Comparison of ENCODE assay signal across 24 mouse cellular contexts in the genomic region with DNA sequence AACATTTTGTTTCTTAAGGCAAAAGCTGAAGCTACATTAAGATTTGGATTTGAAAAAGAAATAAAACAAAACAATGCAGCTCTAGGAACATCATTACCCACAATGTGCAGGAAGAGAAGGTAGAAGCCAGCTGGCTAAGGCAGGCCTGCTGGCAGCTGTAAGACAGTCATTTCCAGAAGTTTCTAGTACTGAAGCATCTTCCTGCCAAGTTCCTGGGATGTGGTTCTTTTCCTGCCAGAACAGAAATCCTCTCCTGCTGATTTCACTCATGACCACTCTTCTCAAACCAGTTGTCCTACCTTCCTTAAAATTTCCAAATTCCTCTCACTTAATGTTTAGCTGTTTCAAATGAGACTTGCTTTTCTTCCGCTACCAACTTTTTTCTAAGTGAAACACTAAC. TPM values are rescaled to one million over a fixed set of nuclear protein-coding genes. Genes with fewer than 3 reads are reported as not detected.
DNase-seq lines count a peak whose midpoint lies in the region; ATAC-seq and TF ChIP-seq lines count a peak whose summit lies in the region.
"Had no signal": no experiment of that assay in that cellular context is flagged by ENCODE, and none has a peak within 500 bp of the region (broad histone marks: within the 10 kb centered on the region; RNA-seq: fewer than 3 reads in every experiment).

No protein-coding gene starts in this region.

- H3K36me3 ChIP-seq in forebrain, postnatal 0 days (ENCODE audit: insufficient read depth), result no peaks in the 10 kb centered on the region
- H3K36me3 ChIP-seq in forebrain, embryonic 15.5 days, result no peaks in the 10 kb centered on the region
- H3K36me3 ChIP-seq in heart, embryonic 11.5 days (ENCODE audit: control insufficient read depth, insufficient read depth, low read length), result no peaks in the 10 kb centered on the region
- H3K36me3 ChIP-seq: forebrain, embryonic 12.5 days; hindbrain, embryonic 13.5 days; kidney, embryonic 15.5 days; liver, embryonic 13.5 days; midbrain, embryonic 13.5 days had no signal

- no peak for TF ChIP-seq CTCF in forebrain, postnatal 0 days (IDR thresholded peaks at IDR 0.05; ENCODE audit: low read depth)

- no peak overlapping the region for H3K9ac ChIP-seq in forebrain, postnatal 0 days
- H3K9ac ChIP-seq in forebrain, embryonic 15.5 days (replicated peaks), result no peak overlapping the region
- H3K9ac ChIP-seq in heart, embryonic 11.5 days (ENCODE audit: low read depth, low read length), result no peak overlapping the region
- H3K9ac ChIP-seq: forebrain, embryonic 12.5 days; hindbrain, embryonic 13.5 days; kidney, embryonic 15.5 days; liver, embryonic 13.5 days; midbrain, embryonic 13.5 days had no signal

- DNase-seq in forebrain, postnatal 0 days, result peak; percentile 8
- peak; percentile 8 for DNase-seq in heart, postnatal 4 days
- peak; percentile 6 for DNase-seq in Muller cell, postnatal 12 days (ENCODE audit: inconsistent ontology term)
- DNase-seq in lung, postnatal 14 days, result peak; percentile 4
- DNase-seq: adrenal gland, postnatal 25 days; cerebellum, adult 9-10 months; embryo, embryonic 11 days; liver, embryonic 13.5 days; retina, postnatal 1 day; right cerebral cortex, postnatal 4 days; thymus, postnatal 4 days had no signal

- H3K27me3 ChIP-seq in forebrain, postnatal 0 days (ENCODE audit: insufficient read depth, low read length), result no peaks in the 10 kb centered on the region
- no peaks in the 10 kb centered on the region for H3K27me3 ChIP-seq in forebrain, embryonic 15.5 days
- H3K27me3 ChIP-seq in heart, embryonic 11.5 days (ENCODE audit: control insufficient read depth, insufficient read depth, low read length), result no peaks in the 10 kb centered on the region
- H3K27me3 ChIP-seq: forebrain, embryonic 12.5 days; hindbrain, embryonic 13.5 days; kidney, embryonic 15.5 days; liver, embryonic 13.5 days; midbrain, embryonic 13.5 days had no signal

- no peak for ATAC-seq in forebrain, postnatal 0 days
- no peak for ATAC-seq in forebrain, embryonic 15.5 days (replicated peaks)
- no peak for ATAC-seq in heart, embryonic 11.5 days (replicated peaks; ENCODE audit: insufficient number of reproducible peaks, low FRiP score, low TSS enrichment)
- ATAC-seq in megakaryocyte-erythroid progenitor cell, adult 5-6 weeks (replicated peaks; ENCODE audit: low FRiP score, low TSS enrichment, poor library complexity, severe bottlenecking), result no peak
- ATAC-seq: intestine, embryonic 16.5 days; midbrain, embryonic 13.5 days had no signal

- H3K4me3 ChIP-seq in forebrain, postnatal 0 days (ENCODE audit: low read depth, low read length), result no peak overlapping the region
- no peak overlapping the region for H3K4me3 ChIP-seq in forebrain, embryonic 15.5 days
- no peak overlapping the region for H3K4me3 ChIP-seq in heart, embryonic 11.5 days (ENCODE audit: low read depth, low read length)
- H3K4me3 ChIP-seq: forebrain, embryonic 12.5 days; hindbrain, embryonic 13.5 days; kidney, embryonic 15.5 days; liver, embryonic 13.5 days; midbrain, embryonic 13.5 days had no signal

- WGBS in forebrain, postnatal 0 days, result 96% methylated on average over 1 of the region's 1 CpGs
- WGBS in forebrain, embryonic 15.5 days, result 94% methylated on average over 1 of the region's 1 CpGs
- 91% methylated on average over 1 of the region's 1 CpGs for WGBS in heart, embryonic 11.5 days (ENCODE audit: insufficient replicate concordance)

- no peaks in the 10 kb centered on the region for H3K4me1 ChIP-seq in forebrain, postnatal 0 days (ENCODE audit: insufficient read depth)
- no peaks in the 10 kb centered on the region for H3K4me1 ChIP-seq in forebrain, embryonic 15.5 days
- H3K4me1 ChIP-seq in heart, embryonic 11.5 days (ENCODE audit: control insufficient read depth, insufficient read depth, low read length), result no peaks in the 10 kb centered on the region
- H3K4me1 ChIP-seq: forebrain, embryonic 12.5 days; hindbrain, embryonic 13.5 days; kidney, embryonic 15.5 days; liver, embryonic 13.5 days; midbrain, embryonic 13.5 days had no signal

- H3K9me3 ChIP-seq in forebrain, postnatal 0 days (ENCODE audit: low read length), result no peaks in the 10 kb centered on the region
- H3K9me3 ChIP-seq in forebrain, embryonic 15.5 days, result no peaks in the 10 kb centered on the region
- no peaks in the 10 kb centered on the region for H3K9me3 ChIP-seq in heart, embryonic 11.5 days (replicated peaks; ENCODE audit: control insufficient read depth, low read length)
- H3K9me3 ChIP-seq: forebrain, embryonic 12.5 days; hindbrain, embryonic 13.5 days; kidney, embryonic 15.5 days; liver, embryonic 13.5 days; midbrain, embryonic 13.5 days had no signal

- H3K4me2 ChIP-seq in forebrain, postnatal 0 days (ENCODE audit: low read depth), result no peak overlapping the region
- no peak overlapping the region for H3K4me2 ChIP-seq in forebrain, embryonic 15.5 days (replicated peaks)
- no peak overlapping the region for H3K4me2 ChIP-seq in heart, embryonic 11.5 days
- H3K4me2 ChIP-seq: forebrain, embryonic 12.5 days; hindbrain, embryonic 13.5 days; kidney, embryonic 15.5 days; liver, embryonic 13.5 days; midbrain, embryonic 13.5 days had no signal

- H3K27ac ChIP-seq in forebrain, postnatal 0 days (ENCODE audit: low read depth, low read length), result no peak overlapping the region
- no peak overlapping the region for H3K27ac ChIP-seq in forebrain, embryonic 15.5 days (replicated peaks)
- no peak overlapping the region for H3K27ac ChIP-seq in heart, embryonic 11.5 days (ENCODE audit: low read depth, low read length)
- H3K27ac ChIP-seq: forebrain, embryonic 12.5 days; hindbrain, embryonic 13.5 days; kidney, embryonic 15.5 days; liver, embryonic 13.5 days; midbrain, embryonic 13.5 days had no signal

RNA-seq across cellular contexts. Expression of a gene that starts 14.3 kb away (rescaled TPM):
- total RNA-seq in forebrain, postnatal 0 days (2014; rRNA removed), result not detected in 2 replicates
- polyA plus RNA-seq in forebrain, postnatal 0 days (2015; fragmentation: Nextera tagmentation; extraction: Ambion mirVana), result not detected in 2 replicates
- polyA plus RNA-seq in forebrain, embryonic 15.5 days (2015; fragmentation: Nextera tagmentation; extraction: Ambion mirVana), result not detected in 2 replicates
- not detected for total RNA-seq in heart, postnatal 4 days (2021)
- polyA plus RNA-seq in heart, embryonic 11.5 days (2014; fragmentation: Nextera tagmentation; extraction: Ambion mirVana), result 0.10 TPM in 1 of 2 replicates, not detected in the other
- total RNA-seq in megakaryocyte-erythroid progenitor cell, adult 5-6 weeks (2014; fragmentation: Nextera tagmentation), result not detected in 2 replicates
- not detected in 2 replicates for total RNA-seq in megakaryocyte-erythroid progenitor cell, adult 5-6 weeks (2017)
- total RNA-seq: adrenal gland, postnatal 25 days; left cerebral cortex, postnatal 36 days; neutrophil, adult 5-6 weeks had no signal
- polyA plus RNA-seq: forebrain, embryonic 12.5 days; heart, embryonic 14.5 days; hindbrain, embryonic 13.5 days; intestine, embryonic 16.5 days; kidney, embryonic 15.5 days; large intestine, adult 2 months; liver, embryonic 13.5 days had no signal

RNA-seq across cellular contexts. Expression of a gene that starts 18.5 kb away (rescaled TPM):
- total RNA-seq in forebrain, postnatal 0 days (2014; rRNA removed), result not detected in 2 replicates
- polyA plus RNA-seq in forebrain, postnatal 0 days (2015; fragmentation: Nextera tagmentation; extraction: Ambion mirVana), result not detected in 2 replicates
- polyA plus RNA-seq in forebrain, embryonic 15.5 days (2015; fragmentation: Nextera tagmentation; extraction: Ambion mirVana), result not detected in 2 replicates
- not detected for total RNA-seq in heart, postnatal 4 days (2021)
- polyA plus RNA-seq in heart, embryonic 11.5 days (2014; fragmentation: Nextera tagmentation; extraction: Ambion mirVana), result not detected in 2 replicates
- total RNA-seq in megakaryocyte-erythroid progenitor cell, adult 5-6 weeks (2014; fragmentation: Nextera tagmentation), result not detected in 2 replicates
- not detected in 2 replicates for total RNA-seq in megakaryocyte-erythroid progenitor cell, adult 5-6 weeks (2017)
- total RNA-seq: adrenal gland, postnatal 25 days; layer of hippocampus, postnatal 25 days; left cerebral cortex, postnatal 36 days; neutrophil, adult 5-6 weeks had no signal
- polyA plus RNA-seq: forebrain, embryonic 12.5 days; heart, embryonic 14.5 days; hindbrain, embryonic 13.5 days; intestine, embryonic 16.5 days; kidney, embryonic 15.5 days; large intestine, adult 2 months; liver, embryonic 13.5 days; midbrain, embryonic 13.5 days had no signal

RNA-seq across cellular contexts. Expression of a gene that starts 25.7 kb away (rescaled TPM):
- 9.3 and 9.8 TPM in 2 replicates for total RNA-seq in forebrain, postnatal 0 days (2014; rRNA removed)
- polyA plus RNA-seq in forebrain, postnatal 0 days (2015; fragmentation: Nextera tagmentation; extraction: Ambion mirVana), result 3.7 and 6.6 TPM in 2 replicates
- 9.9 and 10.8 TPM in 2 replicates for polyA plus RNA-seq in forebrain, embryonic 15.5 days (2015; fragmentation: Nextera tagmentation; extraction: Ambion mirVana)
- total RNA-seq in heart, postnatal 4 days (2021), result 1 to 10 TPM; 3.9 to 4.0 TPM
- polyA plus RNA-seq in heart, embryonic 11.5 days (2014; fragmentation: Nextera tagmentation; extraction: Ambion mirVana), result 4.8 and 5.4 TPM in 2 replicates
- 5.2 and 6.4 TPM in 2 replicates for total RNA-seq in megakaryocyte-erythroid progenitor cell, adult 5-6 weeks (2014; fragmentation: Nextera tagmentation)
- 2.2 and 5.1 TPM in 2 replicates for total RNA-seq in megakaryocyte-erythroid progenitor cell, adult 5-6 weeks (2017)

RNA-seq across cellular contexts. Expression of a gene that starts 36.5 kb away (rescaled TPM):
- total RNA-seq in forebrain, postnatal 0 days (2014; rRNA removed), result not detected in 2 replicates
- polyA plus RNA-seq in forebrain, postnatal 0 days (2015; fragmentation: Nextera tagmentation; extraction: Ambion mirVana), result not detected in 2 replicates
- polyA plus RNA-seq in forebrain, embryonic 15.5 days (2015; fragmentation: Nextera tagmentation; extraction: Ambion mirVana), result not detected in 2 replicates
- not detected for total RNA-seq in heart, postnatal 4 days (2021)
- not detected in 2 replicates for polyA plus RNA-seq in heart, embryonic 11.5 days (2014; fragmentation: Nextera tagmentation; extraction: Ambion mirVana)
- not detected in 2 replicates for total RNA-seq in megakaryocyte-erythroid progenitor cell, adult 5-6 weeks (2014; fragmentation: Nextera tagmentation)
- not detected in 2 replicates for total RNA-seq in megakaryocyte-erythroid progenitor cell, adult 5-6 weeks (2017)
- total RNA-seq: adrenal gland, postnatal 25 days; layer of hippocampus, postnatal 25 days; left cerebral cortex, postnatal 36 days; neutrophil, adult 5-6 weeks had no signal
- polyA plus RNA-seq: forebrain, embryonic 12.5 days; heart, embryonic 14.5 days; hindbrain, embryonic 13.5 days; intestine, embryonic 16.5 days; kidney, embryonic 15.5 days; large intestine, adult 2 months; liver, embryonic 13.5 days; midbrain, embryonic 13.5 days had no signal

RNA-seq across cellular contexts. Expression of a gene that starts 52.4 kb away (rescaled TPM):
- total RNA-seq in forebrain, postnatal 0 days (2014; rRNA removed), result not detected in 2 replicates
- not detected in 2 replicates for polyA plus RNA-seq in forebrain, postnatal 0 days (2015; fragmentation: Nextera tagmentation; extraction: Ambion mirVana)
- not detected in 2 replicates for polyA plus RNA-seq in forebrain, embryonic 15.5 days (2015; fragmentation: Nextera tagmentation; extraction: Ambion mirVana)
- total RNA-seq in heart, postnatal 4 days (2021), result not detected
- polyA plus RNA-seq in heart, embryonic 11.5 days (2014; fragmentation: Nextera tagmentation; extraction: Ambion mirVana), result not detected in 2 replicates
- not detected in 2 replicates for total RNA-seq in megakaryocyte-erythroid progenitor cell, adult 5-6 weeks (2014; fragmentation: Nextera tagmentation)
- not detected in 2 replicates for total RNA-seq in megakaryocyte-erythroid progenitor cell, adult 5-6 weeks (2017)
- total RNA-seq: adrenal gland, postnatal 25 days; layer of hippocampus, postnatal 25 days; left cerebral cortex, postnatal 36 days; neutrophil, adult 5-6 weeks had no signal
- polyA plus RNA-seq: forebrain, embryonic 12.5 days; heart, embryonic 14.5 days; hindbrain, embryonic 13.5 days; intestine, embryonic 16.5 days; kidney, embryonic 15.5 days; large intestine, adult 2 months; liver, embryonic 13.5 days; midbrain, embryonic 13.5 days had no signal
